Mouse (Mus musculus): ENCODE data around the gene Mob3c. TPM values are rescaled to one million over a fixed set of nuclear protein-coding genes. Genes with fewer than 3 reads are reported as not detected.

Mob3c gene
- total RNA-seq (2023): 10 to 100 TPM; 17.2 to 19.4 TPM

DNA sequence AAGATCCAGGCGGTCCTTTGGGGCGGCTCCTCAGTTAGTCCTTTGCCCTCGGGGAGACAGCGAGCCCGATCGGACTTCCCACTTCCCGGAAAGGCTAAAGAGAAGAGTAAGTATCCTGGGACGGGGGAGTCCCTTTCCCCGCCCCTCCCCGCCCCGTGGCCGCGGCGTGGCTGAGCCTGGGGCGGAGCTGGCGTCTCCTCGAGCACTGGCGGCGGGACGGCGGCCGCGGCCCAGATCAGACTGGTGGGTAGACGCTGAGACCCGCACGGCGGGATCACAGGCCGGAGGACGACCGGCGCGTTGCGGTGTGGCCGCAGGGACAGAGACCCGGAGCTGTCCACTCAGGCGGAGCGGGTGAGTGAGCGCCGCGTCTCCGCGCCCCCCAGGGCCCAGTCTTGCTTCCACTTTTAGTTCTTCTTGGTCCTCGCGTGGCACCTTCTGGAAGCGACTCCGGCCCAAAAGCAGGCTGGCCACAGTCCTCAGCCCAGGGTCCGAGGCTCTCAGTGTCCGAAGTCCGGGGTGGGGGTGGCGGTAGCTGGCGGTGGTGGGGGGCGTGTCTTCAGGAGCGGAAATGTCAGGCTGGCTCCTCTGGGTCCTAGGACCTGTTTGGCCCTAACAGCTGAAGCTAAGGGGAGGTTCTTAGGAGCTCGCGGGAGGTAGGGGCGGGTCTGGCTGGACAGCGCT lies at the start of gene Mob3c:
TSS of gene Mob3c (plus strand) at position 205 of the 684 bp plus-strand sequence.

DNA sequence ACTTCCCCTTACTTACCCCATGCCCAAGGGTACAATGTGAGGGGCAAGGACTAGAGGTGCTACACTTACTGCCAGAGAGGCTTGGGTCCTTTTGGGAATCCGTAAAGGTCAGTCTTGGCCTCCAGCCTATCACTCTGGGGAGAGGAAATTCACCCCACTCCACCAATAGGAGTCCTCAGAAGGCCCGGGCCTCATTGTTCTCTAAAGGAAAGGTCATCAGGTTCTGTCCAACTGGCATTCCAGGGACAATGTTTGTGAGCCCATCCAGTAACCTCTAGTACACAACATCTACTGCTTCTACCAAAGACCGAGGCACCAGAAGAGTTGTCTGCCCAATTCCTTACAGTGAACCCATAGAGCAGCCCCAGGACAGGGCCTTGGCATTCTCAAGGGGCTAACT lies 47.0 kb upstream of the Mob3c start, which contains the start of gene Tex38:
TSS of gene Tex38 (minus strand) at position 101 of the 400 bp plus-strand sequence.

DNA sequence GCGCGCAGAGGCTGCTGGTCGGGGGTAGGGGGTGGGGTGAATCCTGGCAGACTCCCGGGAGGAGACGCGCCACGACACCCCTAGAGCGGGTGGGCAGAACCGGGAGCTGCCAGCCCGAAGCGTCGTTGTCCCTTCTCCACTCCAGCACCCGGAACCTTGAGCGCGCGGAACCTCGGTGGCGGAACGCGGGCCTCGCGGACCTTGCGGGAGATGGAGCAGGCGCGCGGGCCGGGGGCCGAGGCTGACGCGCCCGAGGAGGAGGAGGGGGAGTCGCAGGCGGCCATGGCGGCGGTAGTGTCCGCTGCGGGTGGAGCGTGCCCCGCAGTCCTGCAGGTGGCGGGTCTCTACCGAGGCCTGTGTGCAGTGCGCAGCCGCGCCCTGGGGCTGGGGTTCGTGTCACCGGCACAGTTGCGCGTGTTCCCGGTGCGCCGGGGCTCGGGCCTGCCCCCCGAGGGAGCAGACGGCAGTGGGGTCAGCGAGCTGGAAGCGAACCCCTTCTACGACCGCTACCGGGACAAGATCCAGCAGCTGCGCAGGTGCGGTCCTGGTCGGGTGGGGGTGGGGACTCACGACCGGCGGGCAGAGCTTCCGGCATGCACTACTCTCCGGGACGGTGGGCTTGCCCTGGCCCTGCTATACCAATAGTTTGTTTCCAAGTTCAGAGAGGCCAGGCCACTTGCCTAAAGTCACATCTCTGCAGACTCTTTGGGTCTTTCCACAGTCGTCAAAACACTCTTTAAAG lies 43.0 kb upstream of the Mob3c start, which contains the start of gene Atpaf1:
TSS of gene Atpaf1 (plus strand) at position 44 of the 742 bp plus-strand sequence.

DNA sequence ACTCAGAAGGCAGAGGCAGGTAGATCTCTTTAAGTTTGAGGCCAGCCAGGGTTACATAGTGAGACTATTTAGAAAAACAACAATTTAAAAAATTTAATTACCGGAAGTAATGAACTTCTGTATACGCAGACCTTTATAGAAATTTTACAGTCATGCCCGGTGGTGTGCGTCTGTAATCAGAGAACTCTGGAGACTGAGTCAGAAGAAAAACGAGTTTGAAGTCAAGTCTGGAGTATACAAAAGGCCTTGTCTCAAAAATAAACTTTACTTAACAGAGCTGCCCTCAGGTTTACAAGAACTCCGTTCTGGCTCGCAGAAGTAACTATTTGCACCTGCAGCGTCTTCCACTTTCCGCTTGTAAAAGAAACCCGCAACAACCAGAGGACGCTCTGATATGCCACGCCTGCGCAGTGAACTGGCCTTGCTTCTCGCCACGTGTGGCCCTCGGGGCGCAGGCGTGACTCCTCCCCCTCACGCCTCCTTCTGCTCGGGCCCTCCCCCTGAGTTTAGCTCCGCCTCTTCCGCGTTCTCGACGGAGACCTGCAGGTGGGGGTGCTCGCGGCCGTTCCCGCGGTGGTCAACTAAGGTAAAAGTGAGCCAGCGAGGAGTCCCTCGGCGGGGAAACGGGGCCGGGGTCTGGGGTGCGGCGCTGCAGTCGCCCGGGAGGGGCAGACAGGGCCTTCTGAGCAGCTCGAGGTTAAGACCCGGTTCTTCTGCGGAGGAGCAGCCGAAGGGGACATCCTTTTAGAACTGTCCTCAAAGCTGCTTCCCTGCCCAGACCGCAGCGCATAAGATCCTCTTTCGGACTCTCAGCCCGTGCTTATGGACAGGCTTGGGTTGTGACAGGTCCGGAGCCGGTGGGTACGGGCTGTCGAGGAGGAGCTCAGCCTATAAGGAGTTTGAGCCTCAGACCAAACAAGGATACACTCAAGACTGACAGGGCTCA lies 11.1 kb downstream of the Mob3c start, which contains the start of gene Mknk1:
TSS of gene Mknk1 (plus strand) at position 503 of the 946 bp plus-strand sequence.

DNA sequence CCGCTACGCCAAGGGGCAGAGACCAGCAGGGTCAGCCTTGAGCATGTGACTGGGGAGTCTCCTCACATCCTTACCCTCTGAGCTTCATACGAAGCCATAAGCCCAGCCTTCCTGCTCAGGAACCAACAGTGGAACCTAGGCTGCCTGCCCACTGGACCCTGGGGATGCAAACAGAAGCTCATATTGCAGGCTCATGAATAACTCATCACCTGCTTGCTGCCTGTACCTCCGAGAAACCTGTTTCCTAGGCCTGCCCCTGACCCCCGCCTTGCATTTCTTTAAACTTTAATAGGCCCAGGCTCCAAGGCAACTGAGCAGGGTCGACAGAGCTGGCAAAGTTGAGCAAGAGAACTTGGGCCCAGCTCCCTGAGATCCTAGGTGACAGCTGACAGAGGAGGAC lies 56.1 kb downstream of the Mob3c start, which contains the start of gene Kncn:
TSS of gene Kncn (plus strand) at position 379 of the 400 bp plus-strand sequence.

Other genes starting within 250 kb of the Mob3c start
- not detected for gene Cyp4a32, start 227.1 kb upstream of the Mob3c start, total RNA-seq (2023)
- not detected for gene Cyp4b1, start 180.4 kb upstream of the Mob3c start, total RNA-seq (2023)
- 10 to 100 TPM; 50.7 to 54.4 TPM for gene Efcab14, start 90.3 kb upstream of the Mob3c start, total RNA-seq (2023)
- not detected for gene Tex38, start 47.1 kb upstream of the Mob3c start, total RNA-seq (2023)
- 10 to 100 TPM; 19.3 to 23.7 TPM for gene Atpaf1, start 43.3 kb upstream of the Mob3c start, total RNA-seq (2023)
- gene Mknk1, start 11.1 kb downstream of the Mob3c start, total RNA-seq (2023): 10 to 100 TPM; 73.7 to 76.3 TPM
- under 1 TPM in 1 of 2 experiments, not detected in 1; 0.92 TPM for gene Kncn, start 56.3 kb downstream of the Mob3c start, total RNA-seq (2023)
- gene 6430628N08Rik, start 62.6 kb downstream of the Mob3c start, total RNA-seq (2023): not detected
- gene Dmbx1, start 111.8 kb downstream of the Mob3c start, total RNA-seq (2023): not detected
- 10 to 100 TPM; 35.8 to 47.9 TPM for gene Faah, start 189.8 kb downstream of the Mob3c start, total RNA-seq (2023)
- 10 to 100 TPM; 31.9 to 36.4 TPM for gene Nsun4, start 225.8 kb downstream of the Mob3c start, total RNA-seq (2023)
- 100 to 1,000 TPM; 267 to 268 TPM for gene Uqcrh, start 247.0 kb downstream of the Mob3c start, total RNA-seq (2023)
- 10 to 100 TPM; 39.2 to 39.5 TPM for gene Lrrc41, start 247.2 kb downstream of the Mob3c start, total RNA-seq (2023)